Mouse (Mus musculus) thymus, postnatal 36 days (tissue): ENCODE measurements around the gene Tmem94.
"Not testable (repeated sequence)": the region's sequence is repeated elsewhere in the genome, so short reads cannot be mapped to it uniquely, and the experiment has no call there.

Source experiments
- DNase-seq, 2 experiments: peaks; one replicate each; pipeline ENCODE4 v3.0.0; 2022; ENCODE audit warnings: mixed read lengths in 2 of 2

The Tmem94 gene

GRCm38 (mm10) chr11:115765103-115765606 is at the start of gene Tmem94:
Tmem94 (plus strand) TSS chr11:115765433.
- peak; percentile 95 to 97 for DNase-seq

- DNase-seq: peak; percentile 21 to 50
Observed at GRCm38 (mm10) chr11:115716410-115717338, 48.6 kb upstream of the Tmem94 start.

- peak; percentile 48 to 51 for DNase-seq
Observed at GRCm38 (mm10) chr11:115717660-115718390, 47.4 kb upstream of the Tmem94 start.

GRCm38 (mm10) chr11:115722638-115723037 is 42.6 kb upstream of the Tmem94 start:
- DNase-seq: peak; percentile 73 to 75

DNA sequence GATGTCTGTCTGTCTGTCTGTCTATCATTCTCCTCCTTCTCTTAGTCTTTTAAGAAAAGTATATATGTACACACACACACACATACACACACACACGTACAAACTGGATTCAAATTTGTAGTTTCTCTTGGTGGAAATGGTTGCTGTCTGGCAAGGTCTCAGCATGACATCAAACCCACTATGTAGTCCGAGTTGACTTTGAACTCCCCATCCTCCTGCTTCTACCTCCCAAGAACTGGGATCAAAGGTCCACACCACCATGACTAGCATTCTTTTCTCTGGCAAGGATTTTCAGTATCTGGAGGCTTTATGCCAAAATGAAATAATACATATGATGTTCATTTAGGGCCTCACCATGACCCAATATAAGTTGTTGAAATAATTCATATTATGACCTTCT is 42.0 kb upstream of the Tmem94 start:
- no peak for DNase-seq

GRCm38 (mm10) chr11:115734041-115734686 is 31.1 kb upstream of the Tmem94 start:
- DNase-seq: no peak

DNA sequence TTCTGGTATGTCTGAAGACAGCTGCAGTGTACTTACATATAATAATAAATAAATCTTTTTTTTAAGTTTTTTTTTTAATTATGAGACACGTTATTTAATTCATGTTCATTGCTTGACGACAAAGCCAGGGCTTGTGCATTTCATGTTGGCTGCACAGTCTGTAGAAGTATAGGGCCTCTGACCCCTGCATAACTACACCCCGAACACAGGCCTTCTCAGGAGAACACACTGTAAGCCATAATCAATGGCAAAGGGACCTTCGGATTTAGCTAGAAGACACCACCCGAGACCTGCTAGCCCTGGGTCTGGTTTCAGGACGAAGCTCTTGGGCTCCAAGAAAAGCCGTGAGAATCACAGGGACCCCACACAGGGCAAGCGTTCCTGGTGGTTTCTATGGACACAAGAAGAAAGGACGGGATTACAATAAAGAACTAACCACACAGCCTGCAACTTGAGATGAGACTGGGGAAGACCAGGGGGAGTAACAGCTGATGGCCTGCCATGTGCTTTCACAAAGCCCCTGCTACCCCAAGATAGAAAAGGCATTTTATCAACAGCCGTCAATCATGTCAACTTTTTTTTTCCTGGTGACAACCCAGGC is 27.5 kb upstream of the Tmem94 start:
- no peak for DNase-seq

DNA sequence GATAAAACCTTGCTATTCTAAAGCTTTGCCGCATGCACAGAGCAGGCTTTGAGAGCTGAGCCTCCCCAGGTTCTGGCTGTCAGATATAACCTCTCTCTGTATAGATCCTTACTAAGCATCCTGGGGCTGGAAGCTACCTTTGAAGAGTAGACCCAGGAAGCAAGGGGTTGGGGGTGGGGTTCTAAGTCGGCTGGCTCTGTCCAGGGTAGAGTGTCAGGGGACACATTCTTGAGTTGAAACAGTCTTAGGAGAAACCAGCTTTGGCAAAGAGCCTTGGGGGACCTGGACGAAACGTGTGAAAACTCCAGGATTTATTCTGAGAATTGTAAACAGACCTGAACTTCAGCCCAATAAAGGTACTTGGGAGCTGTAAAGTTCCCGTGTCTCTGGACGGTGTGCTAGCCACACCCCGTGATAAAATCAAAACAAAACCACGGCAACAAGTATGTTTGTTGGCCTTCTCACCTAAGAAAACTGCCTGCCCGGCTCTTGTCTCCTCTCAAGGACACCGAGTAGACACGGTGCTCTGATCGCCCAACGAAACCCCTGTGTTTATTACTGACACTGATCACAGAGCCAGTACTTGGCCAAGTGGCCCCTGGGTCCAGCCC is 26.9 kb upstream of the Tmem94 start:
- DNase-seq: no peak

DNA sequence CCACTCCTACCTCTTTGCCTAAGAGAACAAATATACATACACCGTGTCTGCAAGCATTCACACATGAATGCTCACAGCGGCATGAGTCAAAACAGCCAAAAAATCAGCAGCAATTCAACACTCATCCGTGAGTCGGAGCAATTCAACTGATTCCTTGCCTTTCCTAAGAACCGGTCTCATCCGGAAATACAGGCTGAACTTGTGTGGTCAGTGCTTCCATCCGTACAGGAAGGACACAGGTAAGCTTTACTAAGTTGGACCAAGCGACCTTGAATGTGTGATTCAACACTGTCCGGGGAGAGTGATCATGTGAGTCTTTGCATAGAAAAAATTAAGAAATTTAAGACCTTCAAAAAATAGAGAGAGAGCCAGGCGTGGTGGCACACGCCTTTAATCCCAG is 24.2 kb upstream of the Tmem94 start:
- no peak for DNase-seq

GRCm38 (mm10) chr11:115742926-115743325 is 22.3 kb upstream of the Tmem94 start:
- no peak for DNase-seq

DNA sequence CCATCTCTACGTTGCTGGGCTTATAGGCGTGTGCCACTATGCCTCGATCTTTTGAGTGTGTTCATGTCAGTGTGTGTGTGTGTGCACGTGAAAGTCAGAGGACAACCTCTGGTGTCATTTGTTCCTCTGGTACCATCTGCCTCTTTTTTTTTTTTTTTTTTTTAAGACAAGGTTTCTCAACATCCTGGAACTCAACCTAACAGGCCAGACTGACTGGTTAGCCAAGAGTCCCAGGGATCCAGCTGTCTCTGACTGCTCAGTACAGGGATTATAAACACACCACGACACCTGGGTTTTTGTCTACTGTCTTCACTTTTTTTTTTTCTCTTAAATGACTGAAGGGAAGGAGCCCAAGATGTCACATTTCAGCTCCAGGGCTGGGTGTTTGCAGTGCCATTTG is 20.8 kb upstream of the Tmem94 start:
- no peak for DNase-seq

DNA sequence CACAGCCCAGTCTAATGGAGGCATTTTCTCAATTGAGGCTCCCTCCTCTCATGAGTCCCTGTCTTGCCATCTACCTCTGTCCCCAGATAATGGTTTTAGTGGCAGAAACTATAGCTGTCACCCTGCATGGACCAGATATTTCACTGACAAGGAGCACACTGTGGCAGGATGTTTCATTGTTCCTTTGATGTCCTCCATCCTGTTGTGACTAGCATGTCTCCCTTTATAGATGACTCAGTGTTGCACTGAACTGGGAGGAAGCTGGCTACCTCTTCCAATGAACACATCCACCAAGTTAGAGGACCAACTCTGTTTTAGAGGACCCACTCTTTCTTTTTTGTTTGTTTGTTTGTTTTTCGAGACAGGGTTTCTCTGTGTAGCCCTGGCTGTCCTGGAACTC is 19.1 kb upstream of the Tmem94 start:
- DNase-seq: no peak

DNA sequence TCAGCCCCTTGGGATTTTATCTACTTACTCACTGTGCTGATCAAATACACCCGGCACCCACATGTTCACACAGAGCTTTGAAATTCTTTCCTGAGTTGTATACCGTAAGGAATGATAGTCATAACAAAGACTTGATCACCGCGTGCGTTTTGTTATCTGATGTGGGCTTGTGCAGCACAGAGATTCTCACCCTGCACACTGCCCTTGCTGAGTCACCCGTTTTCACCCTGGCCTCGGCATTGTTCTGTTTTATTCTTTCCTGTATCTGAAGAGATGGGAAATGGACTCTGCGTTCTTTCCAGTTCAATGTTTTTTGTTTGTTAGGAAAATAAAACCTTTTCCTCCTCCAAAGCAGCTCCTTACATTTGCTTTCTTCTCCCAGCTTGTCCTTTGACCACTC is 18.5 kb upstream of the Tmem94 start:
- DNase-seq: no peak

DNA sequence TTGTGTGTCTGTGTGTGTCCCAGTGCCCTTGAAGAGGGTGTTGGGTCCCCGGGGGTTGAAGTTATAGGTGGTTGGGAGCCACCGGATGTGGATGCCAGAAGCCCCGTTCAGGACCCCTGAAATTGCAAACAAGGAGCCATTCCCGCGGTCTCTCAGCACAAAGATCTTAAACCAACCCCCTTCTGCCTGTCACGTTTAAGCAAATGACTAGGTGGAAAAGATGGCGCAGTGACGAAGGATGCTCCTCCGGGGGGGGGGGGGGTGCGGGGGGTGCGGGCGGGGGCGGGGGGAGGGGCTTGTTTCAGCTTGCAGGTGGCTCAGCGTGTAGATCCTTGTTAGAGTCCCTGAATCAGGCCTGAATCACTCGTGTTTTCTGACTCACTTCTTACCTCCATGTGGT is 17.9 kb upstream of the Tmem94 start:
- DNase-seq: peak in 1 of 2 experiments; percentile 34

GRCm38 (mm10) chr11:115749834-115750233 is 15.4 kb upstream of the Tmem94 start:
- DNase-seq: no peak

- peak in 1 of 2 experiments; percentile 19 for DNase-seq
Observed at GRCm38 (mm10) chr11:115751725-115752124, 13.5 kb upstream of the Tmem94 start.

DNA sequence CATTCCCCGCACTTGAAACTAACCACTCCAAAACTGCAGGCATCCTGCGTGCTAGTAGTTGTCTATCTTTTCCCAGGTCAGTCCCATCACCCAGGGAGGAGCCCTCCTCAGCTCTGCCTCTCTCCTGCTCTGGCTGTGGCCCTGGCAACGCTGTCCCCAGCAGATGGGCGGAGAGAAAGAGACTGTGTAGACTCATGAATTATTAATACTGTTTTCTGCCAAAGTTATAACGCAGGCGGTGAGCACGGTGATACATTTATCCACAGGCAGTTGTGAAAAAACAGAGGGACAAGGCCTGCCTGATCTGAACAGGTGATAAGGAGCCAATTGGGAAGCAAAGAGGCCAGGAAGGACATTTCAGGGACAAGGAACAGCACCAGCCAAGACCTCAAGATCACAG is 12.6 kb upstream of the Tmem94 start:
- DNase-seq: no peak

DNA sequence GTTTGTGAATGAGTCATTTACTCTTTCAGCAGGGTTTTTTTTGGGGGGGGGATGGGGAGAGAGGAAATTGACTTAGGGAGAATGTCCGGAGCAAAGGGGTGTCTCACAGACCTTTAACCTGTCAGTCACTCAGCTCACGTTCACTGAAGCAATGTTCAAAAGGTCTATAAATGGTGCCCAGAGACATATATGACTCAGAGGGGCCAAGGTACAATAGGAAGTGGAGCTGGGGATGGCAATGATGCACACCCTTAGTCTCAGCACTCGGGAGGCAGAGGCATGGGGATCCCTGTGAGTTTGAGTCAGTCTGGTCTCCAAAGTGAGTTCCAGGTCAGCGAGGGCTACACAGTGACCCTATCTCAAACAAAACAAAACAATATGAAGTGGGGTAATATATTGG is 11.7 kb upstream of the Tmem94 start:
- no peak for DNase-seq

- not testable (repeated sequence) for DNase-seq
Observed at GRCm38 (mm10) chr11:115762176-115762575, 3.1 kb upstream of the Tmem94 start.

GRCm38 (mm10) chr11:115764698-115765097 is 535 bp upstream of the Tmem94 start:
- DNase-seq: no peak

- DNase-seq: no peak
Observed at GRCm38 (mm10) chr11:115765607-115766141, 441 bp downstream of the Tmem94 start.

DNA sequence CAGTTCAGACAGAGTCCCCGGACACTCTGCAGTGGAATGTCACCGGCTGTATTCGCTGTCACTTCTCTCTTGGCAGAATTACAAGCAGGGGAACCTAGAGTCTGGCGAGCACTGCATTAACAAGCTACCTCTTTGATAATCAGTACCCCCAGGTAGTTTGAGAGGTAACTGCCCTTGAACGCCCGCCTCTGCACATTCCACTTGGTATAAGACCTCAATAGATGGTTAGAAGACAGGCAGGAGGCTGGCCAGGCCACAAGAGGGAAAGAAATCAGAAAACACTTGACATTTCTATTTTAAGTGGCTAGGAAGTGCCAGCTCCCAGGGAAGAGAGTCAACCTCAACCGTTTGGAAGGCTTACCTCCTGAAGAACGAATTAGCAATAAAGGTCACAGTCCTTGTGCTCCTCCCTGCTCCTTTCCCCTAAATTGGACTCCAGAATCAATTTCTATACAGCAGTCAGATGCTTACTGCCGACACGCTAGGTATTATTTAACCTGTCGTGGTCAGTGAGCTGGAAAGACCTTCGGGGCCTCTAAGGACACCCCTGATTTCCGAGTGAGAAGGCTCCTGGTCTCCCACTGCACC is 1.2 kb downstream of the Tmem94 start:
- no peak for DNase-seq
